Mouse (Mus musculus) left cerebral cortex, adult 2 months (tissue): Measurements from ENCODE around the gene Psmd9. TPM values are rescaled to one million over a fixed set of nuclear protein-coding genes. Genes with fewer than 3 reads are reported as not detected.

Experiments used
- DNase-seq, 2 experiments: peaks; one replicate each; pipeline ENCODE4 v3.0.0; 2021 to 2022; ENCODE audit warnings: low spot score in 2 of 2, mixed read lengths in 1 of 2; ENCODE audit errors: extremely low spot score in 1 of 2
- H3K27ac ChIP-seq: fragments of 200-600 bp; 2 replicates; pipeline ENCODE4 v1.8.1; 2022
- H3K4me3 ChIP-seq: fragments of 200-600 bp; 2 replicates; pipeline ENCODE4 v1.8.1; 2022
- CTCF ChIP-seq: fragments of 200-600 bp; IDR thresholded peaks from 2 replicates; pipeline ENCODE4 v1.8.1; 2022; ENCODE audit warnings: antibody characterized with exemption, mild to moderate bottlenecking, moderate library complexity
- intact Hi-C: fragments of 180-260 bp; cut with DNase I; formaldehyde crosslinking; loops from one replicate; pipeline ENCODE4 v1.15.1; 2025
- total RNA-seq, 2 experiments: library from RNA; stranded (reverse); gene quantifications; 2 replicates each; pipeline ENCODE4 v1.2.3; 2021

Psmd9 gene
- total RNA-seq, 2 experiments from 2014 or later = 23.4 to 24.9 TPM

DNA sequence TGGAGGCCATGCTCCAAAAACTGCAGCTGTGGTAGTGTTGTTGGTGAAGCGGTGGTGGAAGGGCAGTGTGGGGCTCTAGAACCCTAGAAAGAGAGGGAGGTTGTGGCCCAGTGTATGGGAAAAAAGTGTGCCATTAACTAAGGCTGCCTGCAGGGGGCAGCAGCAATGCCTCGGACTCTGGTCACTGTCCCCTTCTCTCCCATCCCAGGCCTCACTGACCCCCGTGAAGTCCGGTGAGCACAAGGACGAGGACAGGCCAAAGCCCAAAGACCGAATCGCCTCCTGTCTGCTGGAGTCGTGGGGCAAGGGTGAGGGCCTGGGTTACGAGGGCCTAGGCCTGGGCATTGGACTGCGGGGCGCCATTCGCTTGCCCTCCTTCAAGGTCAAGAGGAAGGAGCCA is 12.4 kb upstream of the Psmd9 start:
- Histone ChIP-seq H3K27ac (no peak overlapping the region), H3K4me3 (no peak overlapping the region)
- intact Hi-C loops = no loop called here
- TF ChIP-seq CTCF = peak; percentile 56
- no peak for DNase-seq

DNA sequence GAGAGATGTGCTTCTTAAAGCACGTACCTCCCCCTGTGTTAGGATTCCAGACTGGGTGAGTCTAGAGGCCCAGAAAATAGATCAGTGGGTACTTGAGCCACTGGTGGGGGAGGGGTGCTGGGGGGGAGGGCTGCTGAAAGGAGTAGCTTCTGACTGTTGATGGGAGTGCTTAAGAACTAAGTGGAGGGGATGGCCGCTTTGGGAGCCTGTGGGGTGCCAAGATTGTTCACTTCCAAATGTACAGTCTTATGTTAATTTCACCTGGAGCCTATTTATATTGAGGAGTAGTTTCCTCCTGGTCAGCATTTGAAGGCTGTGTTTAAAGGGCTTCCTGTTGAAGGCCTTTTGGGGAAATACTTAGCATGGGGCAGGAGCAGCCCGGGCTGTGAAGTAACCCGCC is 11.2 kb upstream of the Psmd9 start:
- H3K4me3 ChIP-seq = no peak overlapping the region
- TF ChIP-seq CTCF = no peak
- intact Hi-C loops = no loop called here
- H3K27ac ChIP-seq = no peak overlapping the region
- no peak for DNase-seq

GRCm38 (mm10) chr5:123159446-123159845 is 9.8 kb upstream of the Psmd9 start:
- no peak for TF ChIP-seq CTCF
- no peak overlapping the region for H3K4me3 ChIP-seq
- intact Hi-C loops = no loop called here
- no peak for DNase-seq
- no peak overlapping the region for H3K27ac ChIP-seq

GRCm38 (mm10) chr5:123159866-123160265 is 9.3 kb upstream of the Psmd9 start:
- intact Hi-C loops = no loop called here
- no peak for DNase-seq
- TF ChIP-seq CTCF = no peak
- no peak overlapping the region for H3K4me3 ChIP-seq
- H3K27ac ChIP-seq = no peak overlapping the region

DNA sequence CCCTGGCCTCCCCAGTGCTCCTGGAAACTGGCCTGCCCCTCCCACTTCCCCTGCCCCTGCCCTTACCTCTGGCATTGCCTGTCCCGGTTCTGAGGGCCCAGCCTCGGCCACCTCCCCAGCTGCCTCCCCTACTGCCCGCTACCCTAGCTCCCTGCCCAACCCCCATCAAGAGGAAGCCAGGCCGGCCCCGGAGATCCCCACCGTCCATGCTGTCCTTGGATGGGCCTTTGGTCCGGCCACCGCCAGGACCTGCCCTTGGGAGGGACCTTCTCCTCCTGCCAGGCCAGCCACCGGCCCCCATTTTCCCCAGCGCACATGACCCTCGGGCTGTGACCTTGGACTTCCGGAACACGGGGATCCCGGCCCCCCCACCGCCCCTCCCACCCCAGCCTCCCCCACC is 8.9 kb upstream of the Psmd9 start:
- TF ChIP-seq CTCF = no peak
- Histone ChIP-seq H3K27ac (no peak overlapping the region), H3K4me3 (no peak overlapping the region)
- no peak for DNase-seq
- intact Hi-C loops = no loop called here

DNA sequence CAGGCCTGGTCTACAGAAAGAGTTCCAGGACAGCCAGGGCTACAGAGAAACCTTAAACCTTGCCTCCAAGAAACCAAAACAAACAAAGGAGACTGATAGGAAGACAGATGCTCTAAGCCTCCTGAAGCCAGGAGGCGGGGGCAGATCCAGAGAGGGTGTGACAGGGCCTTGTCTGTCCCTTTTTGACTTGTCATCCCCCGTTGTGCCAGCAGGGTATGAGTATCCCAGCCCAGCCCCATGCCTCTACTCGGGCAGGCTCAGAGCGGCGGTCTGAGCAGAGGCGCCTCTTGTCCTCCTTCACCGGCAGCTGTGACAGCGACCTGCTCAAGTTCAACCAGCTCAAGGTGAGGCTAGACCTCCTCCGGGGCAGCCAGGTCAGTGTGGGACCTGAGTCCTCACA is 6.3 kb upstream of the Psmd9 start:
- no peak overlapping the region for H3K27ac ChIP-seq
- DNase-seq = no peak
- no peak overlapping the region for H3K4me3 ChIP-seq
- no peak; the same call in 1 of the 2 replicates for TF ChIP-seq CTCF
- intact Hi-C loops = no loop called here

GRCm38 (mm10) chr5:123166437-123166836 is 2.8 kb upstream of the Psmd9 start:
- Histone ChIP-seq H3K27ac (no peak overlapping the region), H3K4me3 (no peak overlapping the region)
- intact Hi-C loops = no loop called here
- no peak for DNase-seq
- no peak for TF ChIP-seq CTCF

- no peak for DNase-seq
- TF ChIP-seq CTCF = no peak
- intact Hi-C loops = no loop called here
- Histone ChIP-seq H3K27ac (no peak overlapping the region), H3K4me3 (no peak overlapping the region)
These were observed 1.6 kb upstream of the Psmd9 start for GRCm38 (mm10) chr5:123167591-123167990.

DNA sequence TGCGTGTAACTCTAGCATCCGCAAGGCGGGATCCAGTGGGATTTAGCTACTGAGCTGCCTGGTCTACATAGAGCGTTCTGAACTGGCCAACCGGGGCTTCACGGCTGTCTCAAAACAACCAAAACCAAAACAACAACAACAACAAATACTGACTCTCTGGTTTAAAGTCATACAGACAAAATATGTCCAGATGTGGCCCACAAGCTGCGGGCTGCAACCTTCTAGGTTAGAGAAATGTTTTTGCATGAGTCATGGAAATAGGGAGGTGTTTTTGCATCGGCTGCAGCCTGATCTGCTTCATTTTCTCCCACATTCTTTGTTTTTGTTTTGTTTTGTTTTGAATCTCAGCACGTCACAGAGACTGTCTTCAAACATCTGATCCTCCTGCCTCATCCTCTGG is 1.2 kb downstream of the Psmd9 start:
- TF ChIP-seq CTCF = no peak
- no peak overlapping the region for H3K4me3 ChIP-seq
- intact Hi-C loops = loop anchor here (5.0 to 10.0 kb wide), 2 partner anchors 203 to 246 kb away; no protein-coding TSS in a partner anchor
- no peak for DNase-seq
- H3K27ac ChIP-seq = no peak overlapping the region

- peak; percentile 77 to 87 for DNase-seq
- intact Hi-C loops = loop anchor here (1.0 to 10.0 kb wide), 5 partner anchors 39 to 247 kb away; partner anchors contain the start of gene Rhof
- H3K4me3 ChIP-seq = peak overlapping the region; percentile 6; the same call in 1 of the 2 replicates
- TF ChIP-seq CTCF = peak; percentile 99
- H3K27ac ChIP-seq = no peak overlapping the region
These were observed 2.6 kb downstream of the Psmd9 start for GRCm38 (mm10) chr5:123171646-123172350.

- Histone ChIP-seq H3K27ac (no peak overlapping the region), H3K4me3 (no peak overlapping the region)
- no peak for TF ChIP-seq CTCF
- intact Hi-C loops = loop anchor here (10.0 kb wide), 1 partner anchor 254 kb away; no protein-coding TSS in a partner anchor
- DNase-seq = no peak
These were observed 9.6 kb downstream of the Psmd9 start for GRCm38 (mm10) chr5:123178792-123179191.

DNA sequence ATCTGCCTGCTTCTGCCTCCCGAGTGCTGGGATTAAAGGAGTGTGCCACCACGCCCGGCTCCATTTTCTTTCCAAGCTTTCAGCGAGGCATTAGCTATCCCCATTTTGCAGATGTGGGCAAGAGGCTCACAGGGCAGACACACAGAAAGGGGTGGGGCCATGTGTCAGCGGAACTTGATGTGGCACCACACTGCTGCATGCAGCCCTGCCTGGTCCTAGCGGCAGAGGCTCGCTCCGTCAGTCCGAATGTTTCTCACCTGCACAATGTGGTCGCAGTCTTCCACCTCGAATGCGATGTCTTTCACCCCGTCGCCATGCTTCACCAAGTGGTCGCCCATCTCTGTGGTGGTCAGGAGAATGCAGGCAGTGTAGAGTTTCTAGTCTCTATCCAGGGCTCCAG is 11.2 kb downstream of the Psmd9 start:
- intact Hi-C loops = no loop called here
- Histone ChIP-seq H3K27ac (no peak overlapping the region), H3K4me3 (no peak overlapping the region)
- no peak for DNase-seq
- TF ChIP-seq CTCF = no peak

GRCm38 (mm10) chr5:123181536-123181935 is 12.3 kb downstream of the Psmd9 start:
- DNase-seq = no peak
- intact Hi-C loops = no loop called here
- TF ChIP-seq CTCF = no peak
- no peak overlapping the region for H3K27ac ChIP-seq
- no peak overlapping the region for H3K4me3 ChIP-seq
